Mouse (Mus musculus): Measurements from ENCODE around the gene Col1a2.

GRCm38 (mm10) chr6:4577756-4578155 is 73.1 kb downstream of the Col1a2 start:
- TF ChIP-seq GATA1 (IDR thresholded peaks at IDR 0.05; ENCODE audit: borderline replicate concordance, low read length) (no peak), FLI1 (IDR thresholded peaks at IDR 0.05; ENCODE audit: low read length) (no peak)

Measured in megakaryocyte, embryonic 14.5 days (primary cell).